Mouse (Mus musculus) kidney, postnatal 36 days (tissue): ENCODE measurements around the gene Dcun1d1.

Source experiments
- DNase-seq, 2 experiments: peaks; one replicate each; pipeline ENCODE4 v3.0.0; 2021 to 2022; ENCODE audit warnings: mixed read lengths in 2 of 2

Gene Dcun1d1

GRCm38 (mm10) chr3:35937345-35937744 is at the start of gene Dcun1d1:
Dcun1d1 (minus strand) TSS chr3:35937445.
- no peak for DNase-seq

GRCm38 (mm10) chr3:35986266-35986665 is 49.0 kb upstream of the Dcun1d1 start:
- no peak for DNase-seq

GRCm38 (mm10) chr3:35973551-35973950 is 36.3 kb upstream of the Dcun1d1 start:
- peak; percentile 38 to 73 for DNase-seq

- peak in 1 of 2 experiments; percentile 34 for DNase-seq
These were observed 35.7 kb upstream of the Dcun1d1 start for GRCm38 (mm10) chr3:35972985-35973384.

GRCm38 (mm10) chr3:35971149-35971548 is 33.9 kb upstream of the Dcun1d1 start:
- no peak for DNase-seq

GRCm38 (mm10) chr3:35970441-35970840 is 33.2 kb upstream of the Dcun1d1 start:
- peak; percentile 31 to 60 for DNase-seq

GRCm38 (mm10) chr3:35967366-35967921 is 30.2 kb upstream of the Dcun1d1 start:
- no peak for DNase-seq

- DNase-seq, result no peak
These were observed 29.2 kb upstream of the Dcun1d1 start for GRCm38 (mm10) chr3:35966493-35966892.

GRCm38 (mm10) chr3:35964928-35965327 is 27.7 kb upstream of the Dcun1d1 start:
- no peak for DNase-seq

GRCm38 (mm10) chr3:35963921-35964320 is 26.7 kb upstream of the Dcun1d1 start:
- no peak for DNase-seq

GRCm38 (mm10) chr3:35963401-35963800 is 26.2 kb upstream of the Dcun1d1 start:
- no peak for DNase-seq

GRCm38 (mm10) chr3:35962967-35963366 is 25.7 kb upstream of the Dcun1d1 start:
- DNase-seq, result peak in 1 of 2 experiments; percentile 23

- no peak for DNase-seq
These were observed 20.0 kb upstream of the Dcun1d1 start for GRCm38 (mm10) chr3:35957230-35957629.

GRCm38 (mm10) chr3:35954901-35955575 is 17.8 kb upstream of the Dcun1d1 start:
- DNase-seq, result no peak

- DNase-seq, result no peak
These were observed 16.6 kb upstream of the Dcun1d1 start for GRCm38 (mm10) chr3:35953816-35954215.

GRCm38 (mm10) chr3:35953184-35953583 is 15.9 kb upstream of the Dcun1d1 start:
- DNase-seq, result no peak

- no peak for DNase-seq
These were observed 11.0 kb upstream of the Dcun1d1 start for GRCm38 (mm10) chr3:35948197-35948596.

- DNase-seq, result no peak
These were observed 3.4 kb upstream of the Dcun1d1 start for GRCm38 (mm10) chr3:35940520-35941135.

GRCm38 (mm10) chr3:35940047-35940446 is 2.8 kb upstream of the Dcun1d1 start:
- no peak for DNase-seq

GRCm38 (mm10) chr3:35933405-35933777 is 3.9 kb downstream of the Dcun1d1 start:
- DNase-seq, result peak; percentile 29 to 37

- peak; percentile 81 to 90 for DNase-seq
These were observed 4.4 kb downstream of the Dcun1d1 start for GRCm38 (mm10) chr3:35932735-35933404.

- DNase-seq, result peak; percentile 44 to 72
These were observed 5.1 kb downstream of the Dcun1d1 start for GRCm38 (mm10) chr3:35931896-35932727.

- peak in 1 of 2 experiments; percentile 51 for DNase-seq
These were observed 5.9 kb downstream of the Dcun1d1 start for GRCm38 (mm10) chr3:35931359-35931758.
